Mouse (Mus musculus): Measurements from ENCODE around the gene Gm11114. TPM values are rescaled to one million over a fixed set of nuclear protein-coding genes. Genes with fewer than 3 reads are reported as not detected.
A peak's percentile ranks its signal among the peaks of the same experiment; 100 is the strongest.

Gm11114 gene
- total and polyA plus RNA-seq, 2 experiments: not detected

DNA sequence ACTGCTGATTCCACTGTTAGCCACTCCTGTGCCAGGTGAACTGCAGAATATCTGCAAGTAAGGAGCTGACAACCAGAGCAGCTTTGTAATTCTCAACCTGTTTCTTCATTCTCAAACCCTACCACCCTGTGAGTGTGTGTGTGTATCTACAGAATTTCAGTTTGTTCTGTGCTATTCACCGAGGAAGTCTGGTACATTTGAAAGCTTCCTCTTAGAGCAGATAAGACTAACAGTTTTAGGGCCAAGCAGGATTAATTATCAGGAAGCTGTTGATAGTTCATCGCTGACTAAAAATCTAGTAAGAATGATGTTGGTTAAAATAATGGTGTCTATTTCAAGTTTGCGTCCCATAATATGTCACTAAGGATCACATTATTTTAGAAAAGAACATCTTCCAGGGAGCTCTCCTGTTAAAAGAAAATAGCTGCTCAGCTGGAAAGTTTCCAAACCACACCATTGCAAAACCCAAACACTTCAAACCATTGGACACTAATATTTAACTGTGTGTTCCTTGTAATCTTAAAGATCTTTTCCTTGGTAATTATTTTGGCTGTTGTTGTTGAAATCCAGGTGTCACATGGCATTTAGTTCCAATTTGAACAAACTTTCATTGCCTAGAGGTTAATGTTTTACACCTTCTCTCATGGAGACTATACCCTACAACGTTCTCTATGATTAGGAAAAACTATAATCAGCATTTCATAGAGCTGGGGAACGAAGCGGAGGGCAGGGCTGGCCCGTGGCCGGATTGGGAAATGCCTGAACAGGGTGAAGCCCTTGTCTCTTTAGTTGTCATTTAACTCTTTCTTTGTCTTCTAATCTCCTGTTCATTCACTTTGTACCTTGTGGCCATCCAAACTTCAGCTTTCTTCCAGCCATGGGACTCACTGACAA lies 30.6 kb downstream of the Gm11114 start:
- H3K27ac ChIP-seq (replicated peaks; ENCODE audit: insufficient read depth, low read depth, low read length): no peak overlapping the region
- no peaks in the 10 kb centered on the region for H3K79me2 ChIP-seq (ENCODE audit: control insufficient read depth, insufficient read depth, low read length)
- TF ChIP-seq POLR2A (IDR thresholded peaks at IDR 0.05; ENCODE audit: extremely low read depth, insufficient read depth, low read length) (no peak), CTCF (IDR thresholded peaks at IDR 0.05; ENCODE audit: low read depth, low read length) (no peak)
- no peaks in the 10 kb centered on the region for H3K27me3 ChIP-seq (ENCODE audit: control insufficient read depth, insufficient read depth, low read length)
- peaks cover 6% of the 10 kb centered on the region for H3K4me1 ChIP-seq (ENCODE audit: control insufficient read depth, insufficient read depth, low read length)
- no peaks in the 10 kb centered on the region for H3K36me3 ChIP-seq (ENCODE audit: control insufficient read depth, insufficient read depth, low read length)
- H3K9ac ChIP-seq (ENCODE audit: low read depth, low read length): no peak overlapping the region
- 23% methylated on average over 8 of the region's 8 CpGs for WGBS
- peak; percentile 28 for DNase-seq (ENCODE audit: extremely low read depth, low read depth, low spot score)
- H3K4me3 ChIP-seq (ENCODE audit: insufficient read depth, low read depth, low read length): no peak overlapping the region

DNA sequence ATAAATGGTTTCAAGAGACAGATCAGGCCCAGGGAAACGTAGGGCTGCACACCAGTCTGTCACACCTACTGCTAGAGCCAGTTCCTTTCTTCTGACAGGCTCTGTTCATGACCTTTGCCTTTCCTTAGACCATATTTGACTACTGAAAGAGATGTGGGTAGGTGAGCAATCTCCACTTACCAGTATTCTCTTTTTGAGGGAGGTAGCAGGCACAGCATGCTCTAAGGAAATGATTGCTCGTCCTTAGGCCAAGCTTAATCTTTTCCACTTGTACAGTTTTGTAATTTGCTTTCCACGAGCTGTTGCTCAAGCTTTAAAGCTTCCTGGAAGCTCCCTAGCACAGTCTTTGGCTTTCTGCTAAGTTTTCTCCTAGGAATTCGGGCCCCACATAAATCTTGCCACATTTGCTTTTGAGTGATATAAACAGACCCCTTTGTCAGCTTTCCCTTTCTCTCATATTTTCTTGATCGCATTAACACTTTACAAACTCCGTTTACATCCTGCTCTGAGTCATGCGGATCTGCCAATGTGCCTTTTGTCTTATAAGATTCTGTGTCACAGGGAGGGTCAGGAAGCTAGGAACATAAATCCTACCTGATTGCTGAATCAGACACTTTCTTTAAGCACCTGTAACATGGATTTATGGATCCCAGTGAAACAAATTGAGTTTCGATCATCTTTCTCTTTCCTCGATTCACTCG lies 35.4 kb downstream of the Gm11114 start:
- no peaks in the 10 kb centered on the region; the same call in 1 of the 2 replicates for H3K27me3 ChIP-seq (ENCODE audit: control insufficient read depth, insufficient read depth, low read length)
- DNase-seq (ENCODE audit: extremely low read depth, low read depth, low spot score): no peak
- H3K9ac ChIP-seq (ENCODE audit: low read depth, low read length): no peak overlapping the region
- 85% methylated on average over 10 of the region's 10 CpGs for WGBS
- H3K27ac ChIP-seq (replicated peaks; ENCODE audit: insufficient read depth, low read depth, low read length): no peak overlapping the region
- no peak for TF ChIP-seq CTCF (IDR thresholded peaks at IDR 0.05; ENCODE audit: low read depth, low read length)
- TF ChIP-seq POLR2A (IDR thresholded peaks at IDR 0.05; ENCODE audit: extremely low read depth, insufficient read depth, low read length): no peak
- H3K4me3 ChIP-seq (ENCODE audit: insufficient read depth, low read depth, low read length): no peak overlapping the region
- H3K36me3 ChIP-seq (ENCODE audit: control insufficient read depth, insufficient read depth, low read length): no peaks in the 10 kb centered on the region
- H3K4me1 ChIP-seq (ENCODE audit: control insufficient read depth, insufficient read depth, low read length): peaks cover 6% of the 10 kb centered on the region
- no peaks in the 10 kb centered on the region for H3K79me2 ChIP-seq (ENCODE audit: control insufficient read depth, insufficient read depth, low read length)

DNA sequence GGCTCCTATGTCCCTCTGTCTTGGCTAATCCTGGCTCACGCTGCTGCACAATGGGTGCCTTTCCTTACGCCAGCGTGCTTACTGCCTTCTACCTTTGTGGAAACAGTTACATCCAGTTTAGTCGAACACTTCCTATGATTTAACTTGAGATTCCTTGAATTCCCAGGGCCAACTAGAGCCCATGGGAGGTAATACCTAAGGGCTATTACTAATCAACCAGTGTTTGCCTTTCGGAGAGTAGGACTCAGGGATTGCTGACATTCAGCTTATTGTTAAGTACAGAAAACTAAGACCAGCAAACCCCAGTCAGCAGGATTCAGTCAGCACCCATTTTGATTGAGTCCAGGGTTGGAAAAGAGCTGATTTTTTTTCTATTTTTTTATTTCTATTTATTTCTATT lies 43.0 kb downstream of the Gm11114 start:
- Histone ChIP-seq H3K4me1 (ENCODE audit: control insufficient read depth, insufficient read depth, low read length) (no peaks in the 10 kb centered on the region), H3K36me3 (ENCODE audit: control insufficient read depth, insufficient read depth, low read length) (no peaks in the 10 kb centered on the region), H3K79me2 (ENCODE audit: control insufficient read depth, insufficient read depth, low read length) (no peaks in the 10 kb centered on the region), H3K27ac (replicated peaks; ENCODE audit: insufficient read depth, low read depth, low read length) (no peak overlapping the region), H3K4me3 (ENCODE audit: insufficient read depth, low read depth, low read length) (no peak overlapping the region), H3K27me3 (ENCODE audit: control insufficient read depth, insufficient read depth, low read length) (no peaks in the 10 kb centered on the region; the same call in 1 of the 2 replicates), H3K9ac (ENCODE audit: low read depth, low read length) (no peak overlapping the region)
- no peak for TF ChIP-seq POLR2A (IDR thresholded peaks at IDR 0.05; ENCODE audit: extremely low read depth, insufficient read depth, low read length)
- TF ChIP-seq CTCF (IDR thresholded peaks at IDR 0.05; ENCODE audit: low read depth, low read length): no peak
- no peak for DNase-seq (ENCODE audit: extremely low read depth, low read depth, low spot score)
- 82% methylated on average over 5 of the region's 5 CpGs for WGBS

DNA sequence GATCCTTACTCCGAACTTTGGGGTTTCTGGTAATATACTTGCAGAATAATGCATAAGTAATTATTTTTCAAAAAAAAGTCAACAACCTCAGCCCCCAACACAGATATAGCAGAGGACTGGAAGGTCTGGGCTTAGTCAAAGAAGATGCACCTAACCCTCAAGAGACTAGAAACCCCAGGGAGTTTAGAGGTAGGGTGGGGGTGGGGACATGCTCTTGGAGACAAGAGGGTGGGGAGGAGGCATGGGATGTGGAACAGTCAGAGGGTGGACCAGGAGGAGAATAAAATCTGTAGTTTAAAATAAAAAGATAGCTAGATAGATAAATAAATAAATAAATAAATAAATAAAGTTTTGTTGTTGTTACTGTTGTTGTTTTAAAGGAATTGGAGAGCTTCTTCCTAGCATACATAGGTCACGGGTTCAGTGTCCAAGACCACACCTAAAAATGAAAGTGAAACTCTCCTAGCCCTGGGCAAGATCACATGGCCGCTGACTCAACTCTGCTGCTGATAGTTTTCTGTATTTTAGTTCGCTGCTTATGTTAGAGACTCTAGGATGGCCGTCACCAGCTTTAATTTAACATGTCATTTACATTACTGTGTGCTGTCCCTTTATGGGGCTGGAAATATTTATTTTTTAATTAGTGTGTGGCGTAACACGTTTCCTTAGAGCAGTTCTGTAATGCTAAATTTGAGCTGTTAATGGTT lies 44.7 kb downstream of the Gm11114 start:
- H3K79me2 ChIP-seq (ENCODE audit: control insufficient read depth, insufficient read depth, low read length): no peaks in the 10 kb centered on the region
- no peaks in the 10 kb centered on the region; the same call in 1 of the 2 replicates for H3K27me3 ChIP-seq (ENCODE audit: control insufficient read depth, insufficient read depth, low read length)
- no peak for TF ChIP-seq POLR2A (IDR thresholded peaks at IDR 0.05; ENCODE audit: extremely low read depth, insufficient read depth, low read length)
- TF ChIP-seq CTCF (IDR thresholded peaks at IDR 0.05; ENCODE audit: low read depth, low read length): no peak
- no peak overlapping the region for H3K27ac ChIP-seq (replicated peaks; ENCODE audit: insufficient read depth, low read depth, low read length)
- peak; percentile 40 for DNase-seq (ENCODE audit: extremely low read depth, low read depth, low spot score)
- H3K9ac ChIP-seq (ENCODE audit: low read depth, low read length): no peak overlapping the region
- no peak overlapping the region for H3K4me3 ChIP-seq (ENCODE audit: insufficient read depth, low read depth, low read length)
- H3K36me3 ChIP-seq (ENCODE audit: control insufficient read depth, insufficient read depth, low read length): no peaks in the 10 kb centered on the region
- WGBS: 84% methylated on average over 7 of the region's 7 CpGs
- no peaks in the 10 kb centered on the region for H3K4me1 ChIP-seq (ENCODE audit: control insufficient read depth, insufficient read depth, low read length)

Other genes with a start within 250 kb of the Gm11114 start
- gene Tent5a, start 14.6 kb downstream of the Gm11114 start, total RNA-seq (2014; rRNA removed): 7.6 and 9.1 TPM in 2 replicates
- 2.3 and 3.0 TPM in 2 replicates for gene Tent5a, start 14.6 kb downstream of the Gm11114 start, polyA plus RNA-seq (2012; rRNA removed)

Measured in liver, adult 2 months (tissue).